Mouse (Mus musculus) small intestine, adult 2 months (tissue): ENCODE data around the gene Echdc2.

ENCODE experiments used
- CTCF ChIP-seq: fragments of 200-500 bp; IDR thresholded peaks from 2 replicates; pipeline ENCODE4 v1.5.1; 2012; ENCODE audit warnings: low read depth, mild to moderate bottlenecking, control low read depth, inconsistent platforms, low read length, moderate library complexity, mixed read lengths; ENCODE audit not compliant: insufficient replicate concordance, insufficient read length; ENCODE audit errors: extremely low read depth
- POLR2A ChIP-seq: fragments of 200-500 bp; IDR thresholded peaks from 2 replicates; pipeline ENCODE4 v1.6.1; 2012; ENCODE audit warnings: low read depth, mild to moderate bottlenecking, control low read depth, inconsistent platforms, low read length, moderate library complexity

- TF ChIP-seq CTCF (no peak), POLR2A (no peak)
These were observed 47.7 kb upstream of the Echdc2 start for GRCm38 (mm10) chr4:108117488-108117887.
